Mouse (Mus musculus) adrenal gland, postnatal 14 days (tissue): ENCODE results near the gene B4galnt3. TPM values are rescaled to one million over a fixed set of nuclear protein-coding genes. Genes with fewer than 3 reads are reported as not detected.

Experiments
- DNase-seq: peaks from one replicate; pipeline ENCODE4 v3.0.0; 2021; ENCODE audit warnings: mixed read lengths
- total RNA-seq: library from RNA; stranded (reverse); gene quantifications from 2 replicates; pipeline ENCODE4 v1.2.3, GENCODE M21; 2021

Gene B4galnt3
- total RNA-seq, 1 experiment from 2014 or later = 5.6 TPM

- no peak for DNase-seq
These were observed 75.1 kb downstream of the B4galnt3 start for GRCm38 (mm10) chr6:120219281-120219680.

DNA sequence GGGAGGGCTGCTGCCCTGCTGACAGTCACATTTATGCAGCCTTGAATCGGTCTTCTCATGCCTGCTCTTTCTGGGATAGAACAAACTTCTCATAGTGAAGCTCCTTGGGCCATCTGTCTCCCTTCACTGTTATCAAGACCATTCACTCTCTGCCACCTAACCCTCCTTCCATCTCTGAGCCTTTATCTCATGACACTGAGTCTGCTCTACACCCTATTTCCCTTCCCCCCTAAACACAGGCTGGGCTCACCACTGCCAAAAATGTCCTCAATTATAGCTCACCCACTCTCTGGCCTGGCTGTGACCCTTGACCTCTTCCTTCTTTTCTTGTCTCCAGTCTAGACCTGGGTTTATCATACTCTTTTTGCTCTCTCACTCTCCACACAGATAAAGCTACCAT lies 77.7 kb downstream of the B4galnt3 start:
- no peak for DNase-seq

- DNase-seq = no peak
These were observed 82.8 kb downstream of the B4galnt3 start for GRCm38 (mm10) chr6:120211536-120211935.

GRCm38 (mm10) chr6:120206586-120206985 lies 87.8 kb downstream of the B4galnt3 start:
- no peak for DNase-seq

- no peak for DNase-seq
These were observed 92.0 kb downstream of the B4galnt3 start for GRCm38 (mm10) chr6:120202406-120202805.

DNA sequence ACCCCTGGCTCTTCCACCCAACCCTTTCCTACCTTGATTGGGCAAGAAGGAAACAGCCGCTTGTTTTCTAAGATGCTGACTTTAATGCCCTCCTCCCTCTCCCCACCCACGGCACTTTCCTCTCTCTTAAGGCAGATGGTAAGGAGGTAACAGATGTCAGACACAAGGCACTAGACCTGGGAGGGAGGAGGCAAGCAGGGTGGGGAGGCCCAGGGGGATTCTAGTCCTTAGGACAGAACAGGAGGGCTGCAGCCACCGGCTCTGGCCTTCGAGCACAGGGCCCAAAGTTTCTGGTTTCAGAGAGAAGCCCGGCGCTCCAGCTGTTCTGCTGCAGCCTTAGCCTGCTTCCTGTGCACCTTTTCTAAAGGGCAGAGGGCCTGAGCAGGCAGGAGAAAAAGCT lies 92.4 kb downstream of the B4galnt3 start:
- no peak for DNase-seq

DNA sequence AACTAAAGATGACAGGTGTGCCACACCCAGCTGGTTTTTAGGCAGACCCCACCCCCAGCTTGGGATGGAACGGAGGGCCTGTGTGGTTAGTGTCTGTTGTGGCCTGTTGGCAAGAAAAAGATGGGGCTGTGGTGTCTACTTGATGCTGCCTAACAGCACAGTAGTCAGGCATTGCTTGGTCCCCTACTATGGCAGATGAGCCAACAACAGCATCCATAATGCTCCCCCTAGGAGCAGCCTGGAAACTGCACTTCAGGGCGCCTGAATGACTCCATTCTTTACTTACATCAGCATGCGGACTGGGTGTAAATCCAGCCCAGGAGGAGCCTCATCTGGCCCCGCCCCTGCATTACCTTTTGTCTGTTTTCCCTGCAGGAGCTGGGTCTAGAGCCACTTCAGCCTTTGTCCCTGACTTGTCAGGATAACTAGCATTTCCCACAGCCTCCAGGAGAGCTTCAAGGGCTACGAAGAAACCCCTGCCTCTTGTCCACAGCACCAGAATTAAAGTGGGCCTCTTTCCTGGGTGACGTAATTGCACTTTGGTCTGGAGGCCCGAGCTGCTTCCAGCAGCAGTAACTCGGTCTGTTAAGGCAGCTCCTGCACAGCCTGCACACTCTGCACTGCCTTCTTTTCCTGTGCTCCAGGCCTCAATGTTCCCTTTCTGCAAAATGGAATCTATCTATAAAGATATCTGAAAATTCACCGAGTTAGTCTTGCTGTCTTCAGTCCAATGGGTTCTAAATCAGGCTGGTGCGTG lies 94.5 kb downstream of the B4galnt3 start:
- DNase-seq = no peak

GRCm38 (mm10) chr6:120197964-120198363 lies 96.4 kb downstream of the B4galnt3 start:
- DNase-seq = peak; percentile 89

- DNase-seq = peak; percentile 69
These were observed 97.5 kb downstream of the B4galnt3 start for GRCm38 (mm10) chr6:120196837-120197236.

GRCm38 (mm10) chr6:120194963-120195362 lies 99.4 kb downstream of the B4galnt3 start:
- no peak for DNase-seq

GRCm38 (mm10) chr6:120194305-120194704 lies 100.1 kb downstream of the B4galnt3 start:
- DNase-seq = no peak

DNA sequence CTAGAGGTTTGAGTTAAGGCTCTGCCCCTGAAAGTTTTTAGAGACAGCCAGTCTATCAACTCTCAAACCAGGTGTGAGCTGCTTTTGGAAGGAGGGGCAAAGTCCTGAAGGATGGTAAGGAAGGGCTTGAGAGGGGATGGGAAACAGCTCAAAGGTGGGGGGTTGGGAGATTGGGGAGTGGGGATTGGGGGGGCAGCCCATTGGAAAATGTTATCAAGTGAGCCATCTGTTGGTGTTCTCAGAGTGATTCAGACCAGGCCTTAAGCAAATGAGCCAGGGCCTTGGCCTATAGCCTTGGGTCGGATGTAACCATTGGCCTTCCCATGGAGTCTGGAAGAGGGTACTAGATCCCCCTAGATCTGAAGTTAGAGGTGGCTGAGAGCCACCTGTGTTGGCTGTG lies 100.6 kb downstream of the B4galnt3 start:
- DNase-seq = no peak

DNA sequence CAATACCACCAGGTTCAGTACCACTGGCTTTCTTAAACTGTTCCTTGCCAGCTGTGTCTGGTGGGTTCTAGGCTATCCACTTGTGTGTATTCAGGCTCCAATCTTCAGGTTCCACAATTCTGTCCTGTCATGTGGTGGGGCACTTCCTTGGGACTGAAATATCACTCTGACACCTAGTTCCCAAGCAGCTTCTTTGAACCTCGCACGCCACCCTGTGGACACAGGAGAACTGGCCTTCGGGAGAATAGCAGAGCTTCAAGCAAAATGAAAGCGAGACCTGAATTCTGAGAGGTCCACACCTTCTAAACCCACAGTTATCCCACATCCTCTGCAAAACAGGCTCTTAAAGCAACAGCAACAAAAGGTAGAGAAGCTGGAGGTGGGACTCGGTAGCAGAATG lies 101.2 kb downstream of the B4galnt3 start:
- peak; percentile 92 for DNase-seq

DNA sequence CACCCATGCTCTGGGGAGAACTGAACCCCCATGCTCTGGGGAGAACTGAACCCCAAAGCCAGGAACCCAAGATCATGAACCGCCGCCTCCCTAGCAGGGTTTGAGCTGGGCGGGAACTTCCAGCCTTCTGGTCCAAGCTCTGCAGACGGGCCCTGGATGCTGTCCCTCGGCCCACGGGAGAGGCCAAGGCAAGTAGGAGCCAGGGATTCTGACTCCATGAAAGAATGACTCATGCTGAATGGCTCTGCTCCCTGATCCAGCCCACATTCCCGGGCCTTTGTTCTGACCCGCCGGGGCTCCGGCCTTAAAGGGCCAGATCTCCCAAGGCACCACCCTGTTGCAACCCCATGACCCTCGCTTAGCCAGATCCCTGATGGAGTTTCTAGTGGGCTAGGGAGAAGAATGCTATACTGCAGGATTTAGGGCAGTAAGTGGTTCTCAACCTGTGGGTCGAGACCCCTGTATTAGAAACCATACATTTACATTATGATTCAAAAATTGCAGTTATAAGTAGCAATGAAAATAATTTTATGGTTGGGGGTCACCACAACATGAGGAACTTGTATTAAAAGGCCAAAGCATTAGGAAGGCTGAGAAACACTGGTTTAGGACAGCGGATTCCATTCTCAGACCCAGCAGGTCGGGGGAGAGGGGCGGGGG lies 102.0 kb downstream of the B4galnt3 start:
- peak; percentile 91 for DNase-seq

DNA sequence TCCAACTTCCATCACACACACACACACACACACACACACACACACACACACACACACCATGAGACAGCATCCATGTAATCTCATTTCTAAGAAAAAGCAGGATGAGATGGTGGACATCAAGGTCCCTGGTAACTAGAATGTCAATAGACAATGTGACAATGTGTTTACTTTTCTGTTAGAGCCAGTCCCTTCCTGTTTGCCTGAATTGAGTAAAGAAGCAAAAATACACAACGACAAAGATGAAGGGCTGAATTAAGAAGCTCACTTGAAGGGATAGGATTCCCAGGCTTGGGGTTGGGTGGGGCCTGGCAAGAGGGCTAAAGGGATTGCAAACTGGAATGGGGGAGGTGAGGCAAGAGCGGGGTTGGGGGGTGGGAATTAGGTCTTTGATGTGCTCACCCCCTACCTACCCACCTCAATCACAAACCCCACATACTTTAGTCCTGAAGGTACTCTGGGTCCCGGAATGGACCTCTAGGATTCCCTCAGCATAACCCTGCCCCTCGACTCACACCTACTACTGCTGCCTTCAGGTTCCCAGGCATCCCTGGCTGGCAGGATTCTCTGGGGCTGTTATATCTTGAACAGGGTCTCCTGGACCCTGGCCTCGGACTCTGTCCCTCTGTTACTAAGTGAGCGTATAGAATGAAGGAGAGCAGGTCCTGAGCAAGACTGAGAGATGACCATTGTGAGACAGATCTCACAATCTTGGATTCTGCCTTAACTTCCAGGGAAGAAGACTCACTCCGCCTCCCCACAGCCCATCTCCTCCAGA lies 102.8 kb downstream of the B4galnt3 start:
- DNase-seq = peak; percentile 16

DNA sequence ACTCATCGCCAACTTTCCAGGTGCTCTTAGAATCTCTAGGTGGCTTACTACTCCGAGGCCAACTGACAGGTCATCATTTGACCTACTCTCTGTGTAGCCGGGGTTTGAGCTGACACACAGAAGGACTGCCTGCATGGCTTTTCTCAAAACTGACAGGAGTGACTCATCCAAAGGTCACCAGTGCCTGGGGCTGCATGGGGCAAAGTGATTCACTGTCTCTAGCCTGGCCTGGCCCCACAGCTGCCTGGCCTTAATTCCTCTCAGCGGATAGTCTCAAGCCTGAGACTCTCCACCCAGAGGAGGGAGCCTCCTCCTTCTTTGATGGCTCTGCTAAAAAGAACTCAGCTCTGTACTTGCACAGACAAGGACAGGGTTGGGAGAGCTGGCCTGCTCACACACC lies 103.4 kb downstream of the B4galnt3 start:
- peak; percentile 82 for DNase-seq

DNA sequence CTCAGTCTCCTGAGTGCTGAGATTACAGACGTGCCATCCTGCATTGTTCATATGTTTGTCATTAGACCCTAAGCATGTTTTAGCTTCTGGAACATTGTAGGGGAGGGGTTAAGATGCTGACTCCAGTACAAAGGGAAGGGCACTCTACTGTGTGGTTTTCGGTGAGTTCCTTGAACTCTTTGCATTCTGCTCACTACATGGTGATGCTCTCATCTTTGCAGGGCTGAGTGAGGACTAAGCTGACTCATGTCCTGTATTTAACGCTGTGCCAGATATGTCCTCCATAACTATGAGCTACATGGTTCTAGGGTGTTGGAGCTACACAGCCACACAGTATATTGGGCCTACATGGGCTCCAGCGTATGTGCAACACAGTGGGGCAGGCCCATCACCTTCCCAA lies 104.0 kb downstream of the B4galnt3 start:
- peak; percentile 15 for DNase-seq

DNA sequence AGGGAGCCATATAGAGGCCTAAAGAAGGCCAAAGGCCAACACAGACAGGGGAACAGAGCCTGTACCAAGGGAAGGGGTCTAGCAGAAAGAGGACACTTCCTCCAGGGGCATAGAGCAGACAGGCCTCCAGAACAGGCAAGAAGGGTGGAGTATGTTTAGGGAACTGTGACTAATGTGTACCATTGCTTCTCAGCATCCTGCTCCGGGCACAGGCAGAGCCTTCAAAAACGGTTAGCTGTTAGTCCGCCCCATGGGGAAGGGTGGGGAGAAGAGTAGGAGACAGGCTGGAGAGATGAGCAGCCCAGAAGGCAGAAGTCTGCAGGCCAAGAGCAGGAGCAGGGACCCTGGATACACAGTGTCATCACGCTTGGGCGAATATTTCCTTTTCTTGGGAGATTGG lies 105.1 kb downstream of the B4galnt3 start:
- DNase-seq = no peak

DNA sequence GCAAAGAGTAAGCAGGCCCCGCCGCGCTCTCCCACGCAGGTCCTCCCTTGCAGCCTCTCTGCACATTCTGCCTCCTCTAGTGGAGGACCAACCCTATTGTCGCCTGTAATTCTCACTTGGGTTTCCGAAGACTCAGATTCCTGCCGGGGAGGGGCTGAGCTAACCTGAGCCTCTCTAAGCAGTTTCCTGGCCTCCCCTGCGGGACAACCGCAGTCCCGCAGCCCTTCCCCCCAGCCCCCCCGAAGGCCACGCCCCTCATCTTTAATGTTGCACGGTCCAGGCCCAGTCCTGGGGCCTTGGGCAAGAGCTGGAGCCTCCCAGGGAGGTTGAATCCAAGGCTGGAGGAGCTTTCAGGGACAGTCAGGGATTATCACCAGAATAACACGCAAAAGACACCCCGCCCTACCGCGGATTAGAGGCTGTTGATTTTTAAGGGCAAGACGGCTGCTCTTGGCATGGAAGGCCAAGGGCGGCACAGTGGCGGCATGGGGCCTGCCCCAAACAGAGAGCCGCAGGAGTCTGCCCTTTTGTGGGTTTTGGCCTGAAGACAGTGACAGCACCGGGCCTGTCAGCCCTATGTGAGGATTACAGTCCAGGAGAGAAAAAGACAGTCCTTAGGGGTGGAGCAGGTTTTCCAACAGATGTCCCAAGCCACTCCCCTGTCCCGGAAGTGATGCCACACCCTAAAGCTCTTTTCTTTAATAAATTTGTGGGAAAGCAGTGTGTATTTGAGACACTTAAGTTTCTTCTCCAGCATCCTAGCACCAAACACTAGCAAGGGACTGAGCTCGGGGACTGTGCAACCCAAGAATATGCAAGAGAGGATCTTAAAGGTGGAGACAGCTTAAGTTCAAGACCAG lies 105.8 kb downstream of the B4galnt3 start:
- DNase-seq = peak; percentile 69

- peak; percentile 56 for DNase-seq
These were observed 106.7 kb downstream of the B4galnt3 start for GRCm38 (mm10) chr6:120187587-120188176.

- no peak for DNase-seq
These were observed 107.8 kb downstream of the B4galnt3 start for GRCm38 (mm10) chr6:120186594-120186993.

DNA sequence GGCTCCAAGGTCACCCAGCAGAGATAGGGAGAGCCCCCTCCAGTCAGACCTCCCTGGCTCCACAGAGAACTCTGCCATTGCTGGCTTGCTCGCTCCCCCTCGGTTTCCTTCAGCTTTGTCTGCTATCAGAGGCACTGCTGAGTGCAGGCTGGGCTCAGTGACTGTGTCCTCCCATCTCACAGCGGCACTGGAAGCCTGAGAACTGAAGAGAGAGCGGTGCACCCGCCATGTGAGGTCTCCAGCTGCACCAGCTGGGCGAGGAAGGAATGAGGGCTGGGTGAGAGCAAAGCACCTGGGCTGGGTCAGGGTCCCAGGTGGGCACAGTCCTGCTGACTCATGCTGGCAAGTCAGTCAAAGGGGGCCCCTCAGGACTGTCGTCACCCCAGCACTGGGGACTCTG lies 108.6 kb downstream of the B4galnt3 start:
- DNase-seq = no peak
